Mouse (Mus musculus) heart, adult 10 weeks (tissue): Measurements from ENCODE around the gene Pou5f2. TPM values are rescaled to one million over a fixed set of nuclear protein-coding genes. Genes with fewer than 3 reads are reported as not detected.

ENCODE experiments used
- polyA plus RNA-seq: library from polyadenylated mRNA; stranded (reverse); fragments of 350-450 nt; fragmentation: Illumina TruSeq; extraction: RNeasy Lipid Tissue Mini Kit (QIAGEN cat#74804); gene quantifications from one replicate; pipeline ENCODE4 v1.2.3, GENCODE M21; 2014; ENCODE audit warnings: low read depth, low replicate concordance

The Pou5f2 gene
- polyA plus RNA-seq: not detected

GRCm38 (mm10) chr13:78024683-78025294, at the start of gene Pou5f2:
Gene Pou5f2 (plus strand): TSS chr13:78024902.

Other genes starting within 250 kb of the Pou5f2 start
- gene Nr2f1, start 174.9 kb downstream of the Pou5f2 start, polyA plus RNA-seq: 2.6 TPM